Mouse (Mus musculus) MEL-GATA-1-ER (cell line): ENCODE data around the gene Phactr2.
"Not testable (repeated sequence)": the region's sequence is repeated elsewhere in the genome, so short reads cannot be mapped to it uniquely, and the experiment has no call there.

Experiments used
- DNase-seq: peaks from one replicate; pipeline ENCODE4 v3.0.0-alpha.2; 2012; ENCODE audit warnings: low read depth; ENCODE audit errors: extremely low read depth

The Phactr2 gene

DNA sequence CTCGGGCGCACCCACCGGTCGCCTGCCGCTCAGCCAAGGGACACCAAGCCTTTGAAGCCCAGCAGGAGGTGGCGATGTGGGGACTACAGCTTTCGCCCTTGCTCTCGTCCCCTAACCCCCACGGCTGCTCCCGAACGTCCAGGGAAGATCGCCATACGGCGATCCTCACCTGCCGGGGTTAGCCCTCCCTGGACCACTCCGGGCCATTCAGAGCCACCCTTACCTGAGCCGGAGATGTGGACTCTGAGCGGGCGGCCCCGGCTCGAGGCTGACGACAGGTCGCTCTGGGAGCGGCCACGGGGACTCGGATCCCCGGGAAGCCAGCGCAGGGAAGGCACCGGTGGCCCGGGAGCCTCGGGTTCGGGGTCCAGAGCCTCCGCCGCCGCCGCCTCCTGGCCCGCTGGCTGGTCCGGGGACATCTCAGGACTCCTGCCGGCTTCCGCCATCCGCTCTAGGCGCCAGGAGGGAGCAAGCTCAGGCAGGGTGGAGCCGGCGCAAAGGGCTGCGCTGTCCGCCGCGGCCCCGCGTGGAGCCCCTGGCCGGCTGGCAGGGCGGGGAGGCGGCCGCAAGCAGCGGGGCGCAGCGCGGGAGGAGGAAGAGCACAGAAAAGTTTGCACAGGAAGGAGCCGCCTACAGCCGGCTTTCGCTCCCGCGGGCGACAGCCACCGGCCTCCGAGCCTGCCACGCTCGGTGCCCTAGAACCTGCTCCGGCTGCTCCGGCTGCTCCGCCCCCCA is at the start of gene Phactr2:
Gene Phactr2, minus strand, starts transcription at position 580 of the 735 bp plus-strand sequence.
- DNase-seq: no peak

DNA sequence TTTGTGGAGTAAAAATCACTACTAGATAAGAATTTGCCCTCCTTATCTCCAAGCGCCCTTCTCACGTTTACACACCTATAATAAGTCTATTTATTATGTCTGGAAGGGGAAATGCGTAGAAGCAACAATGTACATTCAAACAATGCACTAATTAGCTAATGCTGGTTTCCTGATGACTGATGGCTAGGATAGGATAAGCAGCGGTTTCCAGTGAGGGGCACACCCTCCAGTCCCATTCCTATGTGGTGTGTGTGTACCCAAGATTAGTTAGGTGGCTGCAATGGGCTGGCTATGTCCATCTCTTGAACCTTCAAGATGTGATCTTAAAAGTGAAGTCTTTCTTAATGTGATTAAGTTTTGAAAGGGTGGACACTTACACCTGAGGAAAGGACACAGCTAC is 47.6 kb upstream of the Phactr2 start:
- peak; percentile 7 for DNase-seq

DNA sequence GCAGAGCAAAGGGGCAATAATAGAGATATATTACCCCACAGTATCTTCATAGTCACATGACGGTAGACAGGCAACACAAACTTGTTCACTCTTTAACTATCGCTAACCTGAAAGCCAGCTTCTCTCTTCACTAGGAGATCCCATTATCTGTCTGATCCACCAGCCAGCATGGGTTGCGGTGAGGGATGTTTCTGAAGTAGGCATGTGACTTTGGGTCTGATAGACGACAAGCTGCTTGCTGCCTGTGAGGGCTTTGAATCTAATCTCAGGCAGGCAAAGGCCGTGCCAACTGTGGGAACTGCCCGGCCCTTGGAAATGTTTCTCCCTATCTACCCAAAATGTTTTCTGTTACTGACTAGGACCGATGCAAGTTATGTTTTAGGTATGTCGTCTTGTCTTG is 28.2 kb upstream of the Phactr2 start:
- no peak for DNase-seq

DNA sequence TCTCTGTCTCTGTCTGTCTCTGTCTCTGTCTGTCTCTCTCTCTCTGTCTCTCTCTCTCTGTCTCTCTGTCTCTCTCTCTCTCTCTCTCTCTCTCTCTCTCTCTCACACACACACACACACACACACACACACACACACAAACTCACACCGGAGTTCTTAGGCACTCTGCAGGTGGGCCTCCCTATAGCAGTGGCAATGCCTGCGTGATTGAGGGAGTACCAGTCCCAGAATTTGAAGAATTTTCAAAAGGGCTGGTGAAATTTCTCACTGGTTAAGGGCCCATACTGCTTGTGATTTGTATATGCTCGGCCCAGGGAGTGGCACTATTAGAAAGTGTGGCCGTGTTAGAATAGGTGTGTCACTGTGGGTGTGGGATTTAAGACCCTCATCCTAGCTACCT is 27.3 kb upstream of the Phactr2 start:
- not testable (repeated sequence) for DNase-seq

DNA sequence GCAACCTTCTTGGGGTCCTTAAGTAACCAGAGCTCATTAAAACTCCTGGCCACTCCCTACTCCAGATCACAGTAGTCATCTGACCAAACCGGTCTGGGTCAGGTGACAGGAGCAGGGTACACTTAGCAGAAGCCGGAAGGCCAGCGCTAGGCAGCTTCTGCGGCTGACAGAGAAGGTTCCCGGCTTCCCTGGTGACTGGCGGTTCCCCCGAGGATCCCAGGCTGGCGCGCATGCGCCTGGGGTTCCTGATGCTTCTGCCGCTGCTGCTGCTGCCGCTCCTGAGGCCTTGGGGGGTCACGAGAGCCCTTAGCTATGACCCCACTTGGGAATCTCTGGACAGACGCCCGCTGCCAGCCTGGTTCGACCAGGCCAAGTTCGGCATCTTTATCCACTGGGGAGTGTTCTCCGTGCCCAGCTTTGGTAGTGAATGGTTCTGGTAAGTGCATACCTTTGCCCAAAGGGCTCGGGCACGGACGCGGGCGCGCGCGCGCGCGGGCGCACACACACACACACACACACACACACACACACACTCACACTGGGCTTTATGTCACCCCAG is 26.8 kb upstream of the Phactr2 start:
- peak; percentile 79 for DNase-seq

DNA sequence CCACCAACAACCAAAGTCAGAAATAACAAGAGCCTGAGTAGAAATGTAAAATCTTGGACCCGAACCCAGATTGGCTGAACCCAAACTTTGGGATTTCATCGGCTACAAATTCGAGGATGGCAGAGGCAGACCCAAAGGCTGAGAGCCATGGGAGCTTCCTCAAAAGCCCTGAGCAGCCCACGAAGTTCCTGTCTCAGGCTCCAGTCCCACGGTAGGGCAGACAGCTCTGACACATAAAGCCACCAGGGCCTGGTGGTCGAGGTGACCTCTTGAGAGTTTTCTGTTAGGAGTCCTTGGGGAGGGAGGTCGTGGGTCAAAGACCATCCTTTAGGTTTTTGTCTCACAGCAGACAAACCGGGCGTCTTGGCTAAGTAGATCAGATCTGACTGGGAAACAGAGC is 26.3 kb upstream of the Phactr2 start:
- DNase-seq: no peak

DNA sequence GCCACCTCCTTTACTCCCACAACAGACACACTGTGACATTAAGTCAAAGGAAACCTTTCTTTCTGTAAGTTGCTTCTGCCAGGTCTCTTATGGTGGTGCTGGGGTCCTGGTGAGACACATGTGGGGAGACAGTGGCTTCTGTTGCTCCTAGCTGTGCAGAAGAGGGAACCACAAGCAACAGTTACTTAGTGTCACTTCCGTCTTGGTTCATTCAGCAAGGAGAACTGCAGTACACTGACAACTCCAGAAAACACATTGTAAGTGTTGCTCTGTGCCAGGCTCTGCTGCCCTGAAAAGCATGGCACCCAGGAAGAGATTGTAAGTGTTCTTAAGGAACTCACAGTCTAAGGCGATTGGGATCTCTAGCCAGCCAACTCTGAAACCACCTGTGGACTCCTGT is 25.1 kb upstream of the Phactr2 start, which contains the start of gene Fuca2:
Gene Fuca2, plus strand, starts transcription at position 210 of the 400 bp plus-strand sequence.
- no peak for DNase-seq

DNA sequence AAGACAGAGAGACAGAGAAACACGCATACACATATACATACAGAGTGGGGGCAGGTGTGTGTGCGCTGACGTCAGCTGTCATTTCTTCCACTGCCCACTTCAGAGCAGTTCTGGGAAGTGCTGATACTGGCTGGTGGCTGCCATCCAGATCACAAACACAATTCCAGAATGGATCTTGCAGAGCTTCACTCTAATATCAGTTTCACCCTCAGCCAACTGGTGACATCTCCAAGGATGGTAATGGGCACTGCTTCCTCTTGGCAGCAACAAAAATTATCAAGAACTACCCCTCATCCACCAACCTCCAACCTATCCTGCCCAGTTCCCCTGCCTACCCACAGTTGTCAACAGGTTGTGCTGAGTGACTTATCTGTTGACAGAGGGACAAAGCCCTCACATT is 22.1 kb upstream of the Phactr2 start:
- DNase-seq: no peak

DNA sequence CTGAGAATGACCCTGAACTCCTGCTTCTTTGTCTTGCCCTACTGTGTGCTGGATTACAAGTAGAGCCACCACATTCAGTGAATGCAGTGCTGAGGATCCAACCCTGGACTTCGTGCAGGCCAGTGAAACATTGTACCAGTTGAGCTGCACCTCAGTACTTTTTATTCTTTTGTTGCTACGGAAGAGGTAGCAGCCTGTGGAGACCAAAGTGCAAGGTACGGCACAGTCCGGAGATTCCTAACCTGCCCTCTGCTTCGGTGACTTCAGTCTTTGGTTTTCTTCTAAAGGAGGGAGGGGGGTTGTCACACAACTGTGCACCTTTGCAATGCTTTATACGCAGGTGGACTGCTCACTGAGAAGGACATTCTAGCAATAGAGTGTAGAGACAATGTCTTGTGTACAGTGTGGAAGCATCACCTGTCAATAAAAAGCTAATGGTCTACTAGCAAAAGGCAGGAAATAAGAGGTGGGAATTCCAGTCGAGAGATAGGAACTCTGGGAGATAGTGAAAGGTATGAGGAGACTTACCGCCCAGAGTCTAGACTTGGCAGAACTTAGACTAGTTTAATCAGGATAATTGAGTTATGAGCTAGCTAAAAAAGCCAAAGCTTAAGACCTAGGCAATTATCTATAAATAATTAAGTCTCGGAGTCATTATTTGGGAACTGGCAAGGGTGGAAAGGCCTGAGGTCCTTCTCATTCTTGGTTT is 19.9 kb upstream of the Phactr2 start:
- DNase-seq: no peak

DNA sequence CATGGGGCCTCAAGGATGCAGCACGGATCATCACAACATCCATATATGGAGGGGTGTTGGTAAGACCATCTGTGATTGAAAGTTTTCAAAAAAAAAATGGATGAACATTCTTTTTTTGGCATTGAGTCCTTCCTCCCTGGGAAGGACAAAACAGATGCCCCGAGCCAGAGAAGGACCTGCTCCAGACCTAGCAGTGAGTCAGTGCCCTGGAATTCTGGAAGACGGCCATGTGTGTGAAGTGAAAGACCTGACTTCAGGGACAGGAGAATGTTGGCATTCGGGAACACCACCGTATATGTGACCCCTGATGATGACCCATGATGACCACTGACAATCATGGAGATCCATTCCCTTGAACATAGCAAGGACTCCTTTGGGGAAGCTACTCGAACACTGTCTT is 15.5 kb upstream of the Phactr2 start:
- no peak for DNase-seq

DNA sequence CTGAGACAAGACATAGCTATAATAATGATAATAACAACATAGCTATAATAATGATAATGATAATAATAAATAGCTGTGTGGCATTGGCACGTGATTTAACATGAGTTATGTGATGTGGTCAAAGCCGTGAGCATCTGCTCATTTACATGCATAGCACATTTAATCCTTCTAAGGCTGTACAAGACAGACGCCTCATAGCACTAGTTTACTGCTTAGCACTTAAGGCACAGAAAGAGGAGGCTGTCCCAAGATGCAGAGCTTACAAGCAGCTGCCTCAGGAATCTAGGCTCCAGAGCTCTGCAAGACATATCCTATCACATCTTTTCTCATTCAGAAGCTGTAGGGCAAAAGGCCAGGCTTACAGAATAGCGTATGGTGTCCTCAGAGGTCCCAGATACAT is 11.7 kb upstream of the Phactr2 start:
- no peak for DNase-seq

DNA sequence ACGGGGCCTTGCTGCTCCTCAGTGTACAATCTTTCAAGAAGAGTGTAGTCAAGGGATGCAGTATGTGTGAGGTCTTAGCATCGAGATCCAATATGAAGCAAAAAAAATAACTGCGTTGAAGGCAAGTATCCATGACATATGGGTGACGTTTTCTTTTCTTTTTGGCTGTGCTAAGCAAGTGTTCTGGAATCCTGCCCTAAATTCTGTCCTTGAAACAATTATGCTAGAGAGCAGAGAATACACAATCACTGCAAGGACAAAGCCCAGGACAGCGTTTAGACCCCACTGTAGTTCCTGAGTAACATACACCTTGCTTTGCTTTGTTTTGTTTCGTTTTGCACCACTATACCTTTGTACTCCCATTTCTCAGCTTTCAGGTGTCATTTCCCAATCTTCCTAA is 5.1 kb upstream of the Phactr2 start:
- no peak for DNase-seq

DNA sequence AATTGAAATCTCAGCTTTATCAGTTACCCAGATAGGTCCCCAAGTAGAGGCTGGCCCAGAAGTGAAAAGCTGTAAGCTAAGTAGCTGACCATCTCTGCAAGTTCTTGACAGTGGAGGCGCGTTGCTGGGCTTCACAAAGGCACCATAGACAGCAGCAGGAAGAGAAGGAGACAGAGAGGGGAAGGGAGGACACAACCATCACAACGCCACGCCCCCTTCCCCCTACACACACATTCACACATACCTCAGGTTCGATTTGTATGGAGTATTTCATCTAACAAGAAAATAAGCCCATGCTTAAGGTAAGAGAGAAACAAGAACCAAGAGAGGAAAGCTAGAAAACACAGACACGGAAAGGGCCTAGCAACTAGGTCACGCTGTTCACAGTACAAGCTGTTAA is 909 bp upstream of the Phactr2 start:
- DNase-seq: no peak

DNA sequence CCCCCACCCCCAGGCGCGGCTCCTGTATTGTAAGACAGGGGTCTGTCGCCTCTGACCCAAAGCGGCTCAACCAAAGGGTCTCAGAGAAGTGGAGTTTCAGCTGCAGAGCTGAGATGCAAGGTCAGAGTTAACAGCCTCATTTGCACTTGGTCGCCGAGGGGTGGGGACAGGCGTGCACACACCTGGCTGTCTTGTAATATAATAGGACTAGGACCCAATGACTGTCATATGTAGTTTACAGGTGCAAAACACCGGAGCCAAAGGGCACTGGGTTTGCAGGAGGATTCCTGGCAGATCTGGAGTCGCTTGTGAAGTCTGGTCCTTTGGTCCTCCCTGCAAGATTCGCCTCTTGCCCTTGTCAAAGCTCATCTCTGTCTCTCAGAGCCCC is 350 bp upstream of the Phactr2 start:
- DNase-seq: no peak

DNA sequence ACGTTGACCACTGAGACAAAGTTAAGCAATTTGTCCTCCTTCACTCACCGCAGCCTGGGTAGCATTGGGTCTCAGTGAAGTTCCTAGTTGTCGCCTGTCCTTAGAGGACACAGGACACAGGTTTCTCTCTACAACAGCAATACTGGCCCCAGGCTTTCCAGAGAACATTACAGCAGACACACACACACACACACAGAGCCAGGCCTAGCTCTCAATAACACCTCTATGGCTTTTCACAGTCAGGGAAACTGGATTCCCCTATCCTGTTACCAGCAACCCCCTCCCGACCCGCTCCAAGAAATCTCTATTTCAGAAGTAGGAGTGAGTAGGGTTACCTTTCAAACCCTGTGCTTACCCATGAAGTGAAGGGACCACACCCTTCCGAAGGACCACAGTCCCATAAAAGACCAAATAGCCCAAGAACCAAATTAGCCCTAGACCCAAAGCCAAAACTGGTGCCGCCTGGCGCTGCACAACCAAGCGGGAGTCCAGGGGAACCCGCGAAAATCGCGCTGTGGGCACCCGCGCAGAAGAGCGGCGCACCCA is 852 bp downstream of the Phactr2 start:
- no peak for DNase-seq

DNA sequence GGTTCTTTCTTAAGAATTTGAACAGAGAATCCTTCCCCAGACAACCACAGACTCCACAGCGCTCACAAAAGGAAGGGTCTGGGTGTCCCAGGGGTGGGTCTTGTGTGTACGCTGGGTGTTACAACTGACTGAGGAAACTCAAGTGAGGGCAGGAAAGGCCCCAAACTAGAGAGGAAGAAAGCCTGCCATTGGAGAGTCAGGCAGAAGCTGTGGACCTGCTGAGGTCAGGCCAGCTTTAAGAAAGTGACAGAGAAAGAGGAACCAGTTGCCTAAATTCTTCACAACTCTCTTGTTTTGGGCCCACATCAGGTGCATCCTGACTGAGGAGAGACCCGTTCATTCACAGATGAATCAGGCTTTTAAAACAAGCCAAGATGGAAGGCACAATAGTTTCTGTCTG is 4.0 kb downstream of the Phactr2 start:
- DNase-seq: no peak

DNA sequence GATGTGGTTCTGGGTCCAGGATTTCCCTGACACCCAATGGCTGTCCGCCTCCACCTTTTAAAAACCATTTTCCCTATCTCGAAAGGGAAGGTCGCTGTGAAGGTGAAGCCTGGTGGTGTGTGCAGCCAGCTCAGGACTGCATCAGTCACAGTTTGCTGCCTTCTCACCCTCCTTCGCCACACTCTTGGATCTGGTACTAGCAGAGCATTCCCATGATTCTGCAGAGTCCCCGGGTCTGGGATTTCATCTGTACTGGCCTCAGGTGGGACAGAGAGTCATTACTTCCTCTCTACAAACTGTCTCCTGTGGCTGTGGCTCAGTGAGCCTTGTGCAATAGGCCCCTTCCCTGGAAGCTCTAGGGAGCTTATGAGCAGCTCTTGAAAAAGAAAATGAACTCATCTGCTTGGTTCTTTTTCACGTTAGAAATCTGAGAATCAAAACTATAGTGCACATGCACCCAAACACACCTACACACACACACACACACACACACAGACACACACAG is 6.1 kb downstream of the Phactr2 start:
- not testable (repeated sequence) for DNase-seq

DNA sequence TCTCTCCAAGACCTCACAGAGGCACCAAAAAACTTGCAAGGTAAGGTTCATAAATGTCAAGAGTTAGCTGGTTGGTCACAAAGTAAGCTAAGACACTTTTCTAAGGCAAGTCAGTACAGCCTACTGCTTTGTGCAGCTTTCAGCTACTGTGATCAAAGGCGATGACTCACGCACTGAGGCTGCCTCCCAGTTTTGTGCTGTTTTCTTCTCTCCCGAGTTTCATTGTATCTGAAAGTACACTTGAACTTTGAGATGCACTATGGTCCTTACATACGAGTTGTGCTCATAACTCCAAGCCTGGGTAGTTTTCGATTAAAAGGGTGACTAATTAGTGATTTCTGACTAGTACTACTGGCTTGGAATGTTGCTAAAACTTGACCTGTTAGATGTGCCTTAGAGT is 7.3 kb downstream of the Phactr2 start:
- DNase-seq: no peak

DNA sequence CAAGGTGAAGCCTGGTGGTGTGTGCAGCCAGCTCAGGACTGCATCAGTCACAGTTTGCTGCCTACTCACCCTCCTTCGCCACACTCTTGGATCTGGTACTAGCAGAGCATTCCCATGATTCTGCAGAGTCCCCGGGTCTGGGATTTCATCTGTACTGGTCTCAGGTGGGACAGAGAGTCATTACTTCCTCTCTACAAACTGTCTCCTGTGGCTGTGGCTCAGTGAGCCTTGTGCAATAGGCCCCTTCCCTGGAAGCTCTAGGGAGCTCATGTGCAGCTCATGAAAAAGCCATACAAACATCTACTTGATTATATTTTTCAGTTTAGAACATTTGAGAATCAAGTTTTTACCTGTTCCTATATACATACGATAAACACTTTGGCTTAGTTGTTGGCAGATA is 9.9 kb downstream of the Phactr2 start:
- DNase-seq: not testable (repeated sequence)

DNA sequence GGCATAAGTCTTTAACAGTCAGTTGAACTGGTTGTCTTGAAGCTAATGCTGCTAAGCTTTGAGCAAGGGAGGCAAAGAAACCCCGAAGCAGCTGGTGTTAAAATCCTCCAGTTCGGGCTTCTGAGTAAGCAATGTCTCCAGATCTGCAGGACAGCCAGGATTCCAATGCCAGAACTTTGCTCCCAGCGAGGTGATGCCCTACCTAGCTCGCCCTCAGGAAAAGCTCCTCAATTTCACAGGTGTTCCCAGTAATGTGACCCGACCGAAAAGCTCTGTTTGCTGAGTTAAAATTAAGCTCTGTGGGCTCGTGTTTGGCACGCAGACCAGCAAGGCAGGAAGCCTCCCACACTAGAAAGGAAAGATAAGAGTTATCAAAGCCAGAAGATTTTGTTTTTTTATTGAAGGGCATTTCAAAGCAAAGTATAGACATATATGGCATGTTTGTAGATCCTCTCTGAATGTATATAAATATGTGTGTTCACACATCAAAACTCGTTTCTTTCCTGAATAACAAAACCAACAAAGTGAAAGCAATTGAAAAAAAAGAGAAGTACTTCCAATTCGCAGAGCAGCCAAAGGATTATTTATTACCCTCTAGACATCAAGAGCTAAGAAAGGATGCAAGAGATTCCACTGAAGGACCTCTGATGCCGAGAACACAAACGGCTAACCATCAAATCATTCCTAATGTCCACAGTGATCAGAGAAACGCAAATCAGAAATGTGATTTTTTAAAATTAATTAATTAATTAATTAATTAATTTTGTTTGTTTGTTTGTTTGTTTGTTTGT is 20.8 kb downstream of the Phactr2 start:
- peak; percentile 1 for DNase-seq

DNA sequence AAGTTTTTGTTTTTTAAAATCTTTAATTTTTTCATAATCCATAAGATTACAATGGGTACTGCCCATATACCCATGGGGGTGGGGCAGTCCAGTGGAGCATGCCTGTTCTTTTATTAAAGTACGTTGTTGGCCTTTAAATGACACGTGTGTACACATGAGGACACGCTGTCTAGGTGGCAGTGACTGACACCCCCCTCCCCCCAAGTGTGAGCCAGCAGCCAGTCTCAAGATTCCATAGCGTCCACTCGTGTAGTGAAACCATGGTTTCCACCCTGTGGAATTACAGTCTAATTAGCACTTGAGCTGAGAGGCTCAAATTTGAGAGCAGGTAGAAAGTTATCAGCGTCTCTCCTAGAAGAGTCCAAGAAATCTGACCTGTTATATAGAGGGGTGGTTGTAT is 22.6 kb downstream of the Phactr2 start:
- DNase-seq: no peak
